Mouse (Mus musculus) frontal cortex, adult 2 months (tissue): Measurements from ENCODE around the gene Myh7. TPM values are rescaled to one million over a fixed set of nuclear protein-coding genes. Genes with fewer than 3 reads are reported as not detected.

ENCODE experiments used
- DNase-seq, 2 experiments: peaks; one replicate each; pipeline ENCODE4 v3.0.0; 2022; ENCODE audit warnings: low spot score in 1 of 2; ENCODE audit errors: extremely low spot score in 1 of 2
- polyA plus RNA-seq: library from polyadenylated mRNA; depleted of rRNA; stranded (reverse); fragments of >200 nt; gene quantifications from 2 replicates; pipeline ENCODE4 v1.2.3, GENCODE M21; 2012; rRNA removed

Myh7 gene
- polyA plus RNA-seq, 1 experiment: 29.3 TPM

DNA sequence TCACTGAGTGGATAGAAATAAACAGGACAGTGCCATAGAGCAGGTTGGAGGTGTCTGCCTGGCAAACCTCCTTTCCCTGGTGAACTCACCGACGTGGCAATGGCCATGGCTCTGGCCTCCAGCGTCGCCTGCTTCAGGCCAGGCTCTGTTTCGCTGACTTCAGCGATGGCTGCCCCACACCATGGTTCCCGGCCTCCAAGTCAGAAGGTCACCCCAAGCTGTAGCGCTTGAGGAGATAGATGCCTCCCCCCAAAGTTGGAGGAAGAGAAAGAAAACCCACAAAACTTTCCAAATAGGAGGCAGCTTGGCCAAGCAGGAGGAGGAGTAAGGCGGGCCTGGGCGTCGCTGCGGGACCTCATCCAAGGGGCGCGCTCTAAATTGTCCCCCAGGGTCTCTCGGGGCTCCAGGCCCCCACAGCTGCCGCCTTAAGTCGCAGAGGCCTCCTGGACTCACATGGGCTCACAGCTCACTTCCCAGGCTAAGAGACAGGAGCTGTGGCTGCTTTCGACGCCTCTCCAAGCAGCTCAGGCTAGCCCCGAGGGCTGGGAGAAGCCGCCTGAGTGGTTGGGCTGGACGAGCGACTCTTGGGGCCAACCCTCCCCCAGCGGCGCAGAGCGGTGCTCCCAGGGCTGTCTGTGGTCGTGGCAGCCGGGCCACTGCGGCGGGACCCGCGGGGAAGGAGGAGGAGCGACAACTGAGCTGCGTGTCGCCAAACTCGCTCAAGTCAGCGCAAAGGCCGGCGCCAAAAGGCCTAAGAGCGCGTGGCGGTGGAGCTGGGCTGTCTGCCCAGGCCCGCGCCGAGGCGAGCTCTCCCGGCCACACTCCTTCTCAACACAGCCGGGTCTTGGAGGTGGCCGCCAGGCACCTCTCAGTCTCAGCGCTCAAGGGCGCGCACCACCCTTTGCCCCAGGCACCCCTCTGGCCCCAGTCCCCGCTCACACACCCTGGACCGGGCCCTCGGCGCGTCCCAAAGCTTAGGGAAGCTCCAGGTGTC lies 68.8 kb downstream of the Myh7 start, which contains the start of gene Efs:
Efs (minus strand) TSS at position 778 of the 994 bp plus-strand sequence.
- no peak for DNase-seq

GRCm38 (mm10) chr14:54924641-54925348 lies 69.6 kb downstream of the Myh7 start:
- no peak for DNase-seq

Other genes starting within 250 kb of the Myh7 start
- gene Slc7a8, start 212.7 kb downstream of the Myh7 start, polyA plus RNA-seq: 41.2 and 43.0 TPM in 2 replicates
- 0.13 TPM in 1 of 2 replicates, not detected in the other for gene Rnf212b, start 180.5 kb downstream of the Myh7 start, polyA plus RNA-seq
- gene Homez, start 123.7 kb downstream of the Myh7 start, polyA plus RNA-seq: 8.7 and 9.0 TPM in 2 replicates
- gene Ppp1r3e, start 117.1 kb downstream of the Myh7 start, polyA plus RNA-seq: 13.7 and 16.1 TPM in 2 replicates
- gene Bcl2l2, start 111.2 kb downstream of the Myh7 start, polyA plus RNA-seq: 92.6 and 107 TPM in 2 replicates
- gene Gm20521, start 111.2 kb downstream of the Myh7 start, polyA plus RNA-seq: 0.90 TPM in 1 of 2 replicates, not detected in the other
- gene Pabpn1, start 102.1 kb downstream of the Myh7 start, polyA plus RNA-seq: 466 and 555 TPM in 2 replicates
- 744 and 786 TPM in 2 replicates for gene Slc22a17, start 81.5 kb downstream of the Myh7 start, polyA plus RNA-seq
- 13.4 and 14.5 TPM in 2 replicates for gene Efs, start 68.5 kb downstream of the Myh7 start, polyA plus RNA-seq
- 0.46 and 0.90 TPM in 2 replicates for gene Il25, start 61.9 kb downstream of the Myh7 start, polyA plus RNA-seq
- gene Cmtm5, start 58.4 kb downstream of the Myh7 start, polyA plus RNA-seq: 120 and 147 TPM in 2 replicates
- 0.02 and 0.17 TPM in 2 replicates for gene Myh6, start 27.7 kb downstream of the Myh7 start, polyA plus RNA-seq
- gene Gm17428, start 17.7 kb downstream of the Myh7 start, polyA plus RNA-seq: not detected in 2 replicates
- gene Ngdn, start 20.8 kb upstream of the Myh7 start, polyA plus RNA-seq: 36.5 and 37.2 TPM in 2 replicates
- 13.4 and 15.0 TPM in 2 replicates for gene Zfhx2, start 97.7 kb upstream of the Myh7 start, polyA plus RNA-seq
- 14.4 and 15.5 TPM in 2 replicates for gene Thtpa, start 100.2 kb upstream of the Myh7 start, polyA plus RNA-seq
- gene Ap1g2, start 112.0 kb upstream of the Myh7 start, polyA plus RNA-seq: 15.5 and 18.3 TPM in 2 replicates
- 228 and 231 TPM in 2 replicates for gene Jph4, start 122.3 kb upstream of the Myh7 start, polyA plus RNA-seq
- gene Dhrs2, start 227.4 kb upstream of the Myh7 start, polyA plus RNA-seq: 0.27 and 0.32 TPM in 2 replicates